Mouse (Mus musculus): ENCODE results near the gene Gm6871.
"Not testable (repeated sequence)": the region's sequence is repeated elsewhere in the genome, so short reads cannot be mapped to it uniquely, and the experiment has no call there.

Gene Gm6871

DNA sequence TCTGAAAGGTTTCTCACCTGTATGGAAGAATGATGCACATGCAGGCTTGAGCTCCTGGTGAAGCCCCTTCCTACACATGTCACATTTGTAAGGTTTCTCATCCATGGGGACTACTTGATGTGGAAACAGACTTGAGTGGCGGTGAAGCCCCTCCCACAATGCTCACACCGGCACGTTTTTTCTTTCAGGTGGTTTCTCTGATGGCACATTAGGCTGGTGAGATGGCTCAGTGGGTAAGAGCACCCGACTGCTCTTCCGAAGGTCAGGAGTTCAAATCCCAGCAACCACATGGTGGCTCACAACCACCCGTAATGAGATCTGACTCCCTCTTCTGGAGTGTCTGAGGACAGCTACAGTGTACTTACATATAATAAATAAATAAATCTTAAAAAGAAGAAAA lies at the start of gene Gm6871:
Gene Gm6871, minus strand, starts transcription at position 101 of the 400 bp plus-strand sequence.
- DNase-seq: not testable (repeated sequence)

DNA sequence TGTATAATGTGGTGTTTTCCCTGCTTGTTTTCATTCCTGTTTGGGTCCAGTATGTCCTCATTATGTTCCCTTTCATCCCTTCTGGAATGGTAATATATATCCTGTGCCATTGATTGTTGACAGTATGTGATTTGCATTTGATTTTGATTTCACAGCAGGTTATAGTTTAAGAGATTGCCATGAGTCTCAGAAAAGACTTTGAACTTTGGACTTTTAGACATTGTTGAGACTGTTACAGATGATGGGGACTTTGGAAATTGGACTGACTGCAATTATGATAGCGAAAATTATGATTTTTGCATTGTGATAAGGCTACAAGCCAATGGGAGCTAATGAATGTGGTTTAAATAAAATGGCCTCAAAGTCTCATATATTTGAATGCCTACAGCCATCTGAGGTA lies 42.8 kb upstream of the Gm6871 start:
- DNase-seq: not testable (repeated sequence)

DNA sequence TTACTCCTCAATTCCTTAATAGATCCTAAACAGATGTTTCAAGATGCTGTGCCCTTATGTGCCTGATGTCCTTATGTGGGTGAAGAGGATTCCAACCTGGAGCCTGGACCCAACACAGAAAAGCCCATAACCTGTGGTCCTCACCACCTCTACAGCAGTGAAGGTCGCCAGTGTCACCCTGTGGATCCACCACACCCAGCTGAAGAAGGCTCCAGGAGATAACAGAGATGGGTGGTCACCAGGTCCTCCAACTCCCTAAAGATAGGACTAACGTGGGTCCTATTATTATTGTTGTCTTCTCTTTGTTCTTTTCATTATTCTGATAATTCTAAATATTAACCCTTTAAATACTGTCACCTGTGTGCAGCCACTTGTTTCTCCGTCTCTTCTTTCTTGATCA lies 38.2 kb upstream of the Gm6871 start:
- DNase-seq: no peak

DNA sequence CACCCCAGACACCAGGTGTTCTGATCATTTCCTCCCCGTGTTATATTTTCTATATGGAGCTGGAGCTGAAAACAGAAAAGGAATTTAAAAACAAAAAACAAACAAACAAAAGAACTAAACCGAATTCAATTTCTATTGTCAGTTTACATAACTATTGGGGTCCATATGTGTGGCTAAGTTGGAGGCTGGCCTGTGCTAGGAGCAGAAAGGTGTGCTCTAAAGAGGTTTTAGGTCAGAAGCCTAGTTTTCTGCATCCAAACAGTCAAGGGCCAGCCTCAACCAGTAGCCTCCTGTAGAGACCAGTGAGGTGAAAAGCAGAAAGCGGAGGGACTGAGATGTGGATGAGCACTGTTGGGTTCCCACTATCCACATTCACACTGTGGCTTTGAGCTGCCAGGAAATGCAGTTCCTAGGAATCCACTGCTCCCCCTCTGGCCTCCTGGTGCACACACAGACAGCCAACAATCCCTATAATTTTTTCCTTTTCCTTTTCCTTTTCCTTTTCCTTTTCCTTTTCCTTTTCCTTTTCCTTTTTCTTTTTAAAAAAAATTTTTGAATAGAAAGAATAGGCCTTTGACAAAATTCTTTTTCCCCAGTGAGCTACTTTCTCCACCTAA lies 26.6 kb upstream of the Gm6871 start:
- DNase-seq: no peak

DNA sequence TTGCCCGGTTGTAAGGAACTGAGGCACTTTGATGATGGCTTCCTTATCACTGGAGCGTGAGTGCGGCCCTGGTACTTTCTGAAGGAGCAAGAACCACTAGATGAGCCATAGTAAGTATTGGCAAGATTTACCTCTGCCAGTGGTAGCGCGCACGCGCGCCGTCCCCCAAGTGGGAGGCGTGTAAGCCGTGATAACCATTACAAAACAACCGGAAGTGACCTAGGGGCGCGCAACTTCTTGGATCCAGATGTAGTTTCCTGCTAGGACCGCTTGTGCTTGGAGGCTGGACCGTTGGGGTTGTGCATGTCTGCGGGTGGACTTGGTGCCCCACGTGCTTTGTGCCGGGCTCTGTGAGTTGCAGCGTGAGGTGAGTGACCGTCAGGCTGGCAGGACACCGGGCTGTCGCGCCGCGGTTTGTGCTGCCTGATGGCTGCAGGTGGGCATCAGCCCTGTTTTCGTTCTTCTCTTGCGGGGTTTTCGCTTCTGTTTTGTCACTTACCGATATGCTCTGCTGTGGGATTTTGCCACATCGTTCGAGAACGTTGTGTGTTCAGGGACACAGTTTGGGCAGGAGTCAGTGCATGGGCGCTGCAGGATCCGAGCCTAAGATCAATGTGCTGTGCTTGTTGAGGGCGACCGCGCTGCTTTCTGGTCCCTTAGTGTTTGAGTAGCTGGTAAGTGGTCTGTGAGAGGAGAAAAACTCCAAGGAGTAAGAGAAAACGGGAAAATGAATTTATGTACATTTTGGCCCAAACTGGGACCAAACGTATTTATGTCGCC lies 25.8 kb upstream of the Gm6871 start, which contains the start of gene 2610021A01Rik:
Gene 2610021A01Rik, plus strand, starts transcription at position 197 of the 780 bp plus-strand sequence.
- DNase-seq: peak; percentile 96

DNA sequence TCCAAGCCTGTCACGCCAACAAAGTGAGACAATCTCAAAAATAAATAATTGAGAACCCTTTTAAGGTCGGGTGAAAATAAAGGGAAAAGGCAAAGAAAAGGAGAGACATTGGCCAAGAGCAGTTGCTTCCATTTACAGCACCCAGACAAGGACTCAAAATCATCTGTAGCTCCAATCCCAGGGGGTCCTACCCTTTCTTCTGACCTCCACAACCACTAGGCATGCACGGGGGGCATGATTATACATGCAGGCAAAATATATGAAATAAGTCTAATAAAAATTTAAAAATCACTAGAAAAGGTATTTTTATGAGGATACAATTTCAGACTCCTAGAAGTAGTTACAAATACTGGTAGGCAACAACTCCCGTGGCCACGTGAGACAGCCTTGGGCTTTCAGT lies 25.2 kb upstream of the Gm6871 start:
- no peak for DNase-seq

DNA sequence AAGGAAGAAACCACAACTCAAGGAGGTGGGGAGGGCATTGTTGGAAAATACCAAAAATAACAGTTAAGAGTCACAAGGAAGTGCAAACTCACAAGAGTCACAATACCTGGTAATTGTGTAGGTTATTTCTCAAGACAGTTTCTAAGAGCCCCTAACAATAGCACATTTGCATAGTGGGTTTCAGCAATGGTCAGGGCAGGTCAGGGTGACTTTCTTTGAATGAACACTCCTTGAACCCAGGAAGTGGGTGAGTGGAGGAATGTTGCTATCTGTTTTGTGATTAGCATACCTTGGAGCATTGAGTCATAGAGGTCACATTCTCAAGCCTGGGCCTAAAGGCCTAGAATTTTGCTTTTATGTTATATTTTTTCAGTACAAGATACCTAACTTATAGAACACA lies 14.4 kb upstream of the Gm6871 start:
- not testable (repeated sequence) for DNase-seq

DNA sequence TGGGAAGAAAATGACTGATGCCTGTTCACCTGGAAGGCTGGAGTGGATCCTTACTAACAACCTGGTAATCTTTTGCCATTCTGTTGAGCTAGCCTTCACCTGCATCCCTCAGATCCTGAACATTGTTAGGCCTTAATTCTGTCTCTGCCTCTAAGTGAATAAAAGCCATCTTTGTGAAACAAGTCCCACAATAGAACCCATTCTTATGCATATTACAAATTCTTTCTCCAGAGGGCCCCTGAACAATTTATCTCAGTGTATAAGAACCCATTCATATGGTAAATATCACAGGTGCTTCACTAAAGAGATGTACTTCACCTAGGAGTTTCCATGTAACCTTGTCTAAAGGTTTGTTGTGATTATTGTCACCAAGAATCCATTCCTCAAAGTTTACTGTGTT lies 8.6 kb upstream of the Gm6871 start:
- DNase-seq: no peak

DNA sequence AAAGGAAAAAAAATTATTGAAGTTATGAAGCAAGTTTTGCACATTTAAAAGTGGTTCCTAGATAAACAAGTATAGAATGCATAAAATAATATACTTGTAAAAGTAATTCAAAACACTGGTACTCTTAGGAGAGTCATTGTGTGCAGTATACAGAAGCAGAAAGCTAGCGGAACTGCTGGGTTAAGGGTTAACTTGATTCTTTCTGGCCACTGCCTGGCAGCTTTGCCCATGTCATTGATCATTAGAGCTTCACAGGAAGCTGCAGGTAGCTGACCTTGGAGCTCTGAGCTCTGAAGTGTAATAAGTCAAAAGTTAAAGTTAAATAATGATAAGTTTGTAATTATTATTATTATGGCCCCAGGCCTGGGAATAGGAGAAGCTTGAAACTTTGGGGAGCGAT lies 4.5 kb upstream of the Gm6871 start:
- DNase-seq: peak; percentile 27

DNA sequence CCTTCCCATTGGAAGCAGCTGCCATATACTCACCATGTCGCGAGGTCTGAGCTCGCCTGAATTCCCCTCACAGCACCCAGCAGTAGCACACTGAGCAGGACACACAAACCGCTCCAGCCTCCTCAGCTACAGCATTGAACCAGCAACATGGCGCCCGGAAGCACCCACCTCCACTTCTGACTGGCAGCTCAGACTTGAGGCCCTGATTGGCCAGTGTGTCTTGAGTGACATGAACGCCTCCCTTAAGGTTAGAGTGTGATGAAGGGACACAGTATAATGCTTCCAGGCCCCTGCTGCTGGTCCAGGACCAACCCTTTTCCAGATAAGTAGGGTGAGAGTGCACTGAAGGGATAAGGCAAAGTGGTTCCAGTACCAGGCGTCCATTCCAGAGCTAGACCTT lies 12.8 kb downstream of the Gm6871 start:
- no peak for DNase-seq

DNA sequence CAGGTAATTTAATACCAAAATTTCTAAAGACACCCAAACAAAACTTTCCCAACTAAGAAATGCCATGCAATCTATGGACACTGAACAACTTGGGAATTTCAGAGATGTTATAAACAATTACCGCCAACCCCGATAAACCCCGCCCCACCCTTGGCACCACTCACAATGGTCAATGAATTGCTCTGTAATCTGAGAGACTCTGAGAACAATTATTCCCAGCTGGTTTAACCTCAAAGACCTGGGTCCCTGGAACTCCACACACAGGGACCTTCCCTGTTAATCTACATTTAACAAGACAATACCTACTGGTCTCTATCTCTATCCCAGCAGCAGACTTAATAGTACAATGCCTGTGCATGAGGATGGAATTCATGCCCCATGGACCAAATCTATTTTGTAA lies 60.8 kb downstream of the Gm6871 start:
- DNase-seq: no peak

DNA sequence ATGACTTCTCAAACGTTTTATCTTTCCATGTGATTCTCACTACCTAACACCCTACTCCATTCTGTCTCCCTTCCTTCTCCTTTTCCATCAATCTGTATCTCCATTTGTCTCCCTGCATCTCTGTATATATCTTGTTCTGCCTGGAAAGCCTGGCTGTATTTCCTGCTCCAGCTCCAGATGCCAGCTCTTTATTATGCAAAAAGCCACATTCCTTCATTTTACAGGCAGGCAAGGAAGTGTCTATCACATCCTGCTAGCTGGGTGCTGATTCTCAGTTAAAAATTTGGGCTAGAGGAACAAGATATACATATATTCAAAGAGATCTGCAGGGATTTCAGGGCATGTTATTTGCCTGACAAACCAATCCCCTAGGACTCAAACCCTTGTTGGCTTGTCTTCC lies 61.3 kb downstream of the Gm6871 start:
- DNase-seq: no peak

DNA sequence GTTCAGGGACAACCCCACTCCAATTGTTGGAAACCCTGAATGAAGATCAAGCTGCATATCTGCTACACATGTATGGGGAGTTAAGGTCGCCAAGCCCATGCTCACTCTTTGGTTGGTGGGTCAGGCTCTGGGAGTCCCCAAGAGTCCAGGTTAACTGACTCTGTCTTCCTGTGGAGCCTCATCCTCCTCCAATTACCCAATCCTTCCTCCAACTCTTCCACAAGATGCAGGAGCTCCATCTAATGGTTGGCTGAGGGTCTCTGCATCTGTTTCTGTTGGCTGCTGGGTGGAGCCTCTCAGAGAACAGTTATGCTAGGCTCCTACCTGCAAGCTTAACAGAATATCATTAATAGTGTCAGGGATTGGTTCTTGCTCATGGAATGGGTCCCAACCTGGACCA lies 71.1 kb downstream of the Gm6871 start:
- no peak for DNase-seq

DNA sequence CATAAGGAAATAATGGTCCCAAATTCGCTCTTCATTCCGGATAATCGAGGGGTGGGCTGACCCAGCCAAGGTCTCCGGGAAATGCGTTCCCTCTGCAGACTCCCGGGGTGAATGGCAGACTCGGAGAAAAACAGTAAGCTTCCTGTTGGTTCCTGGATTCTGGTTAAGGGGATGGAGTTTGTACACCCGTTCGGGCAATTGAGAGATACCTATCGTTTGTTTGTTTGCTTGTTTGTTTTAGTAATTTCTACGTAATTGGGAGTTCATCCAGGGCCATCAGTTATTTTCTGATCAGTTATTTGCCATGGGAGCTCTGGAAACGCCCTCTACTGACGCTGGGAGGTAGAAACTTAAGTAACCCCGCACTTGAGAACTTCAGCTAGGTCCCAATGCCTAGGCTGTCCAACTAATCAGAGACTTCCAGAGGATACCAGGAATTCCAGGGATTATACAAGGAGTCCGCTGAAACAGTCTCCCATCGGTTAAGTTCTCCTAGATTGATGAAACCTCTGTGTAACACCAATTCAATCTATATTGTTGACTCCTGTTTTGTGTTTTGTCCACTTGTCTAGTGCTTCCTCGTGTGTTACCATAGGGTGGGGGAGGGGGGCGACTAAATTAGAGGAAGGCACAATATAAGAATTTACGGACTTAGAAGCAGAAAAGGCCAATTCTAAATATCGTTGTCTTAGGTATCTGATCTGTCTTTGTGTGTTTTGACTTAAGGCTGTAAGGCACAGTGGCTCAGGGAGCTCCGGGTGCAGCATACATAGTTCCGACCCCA lies 73.1 kb downstream of the Gm6871 start:
- peak; percentile 82 for DNase-seq

DNA sequence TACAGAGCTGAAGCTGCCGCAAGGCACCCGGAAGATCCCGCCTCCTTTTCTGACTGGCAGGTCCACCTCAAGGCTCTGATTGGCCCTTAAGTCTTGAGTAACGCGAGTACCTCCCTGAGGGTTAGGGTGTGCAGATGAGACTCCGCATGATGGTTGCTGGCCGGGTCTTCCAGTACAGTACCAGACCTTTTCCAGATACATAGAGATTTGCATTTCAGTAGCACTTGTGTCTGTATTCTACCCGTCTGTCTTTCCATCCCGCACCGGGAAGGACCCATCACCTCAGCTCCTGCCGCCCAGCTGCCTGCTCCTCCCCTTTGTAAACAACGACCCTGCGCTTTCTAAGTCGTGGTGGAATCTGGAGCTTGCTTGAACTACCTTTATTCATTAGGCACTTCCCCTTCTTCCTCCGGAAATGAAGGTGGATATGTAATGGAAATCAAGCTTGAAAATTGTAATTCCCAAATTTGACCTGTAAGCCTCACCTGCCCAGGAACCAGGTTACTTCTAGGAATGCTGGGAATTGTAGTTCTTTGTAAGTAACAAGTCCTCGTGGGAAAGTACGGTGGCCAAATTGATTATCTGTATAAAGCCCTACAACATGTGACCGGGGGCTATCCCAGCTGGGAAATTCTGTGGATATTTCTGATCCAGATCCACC lies 73.9 kb downstream of the Gm6871 start, which contains the start of the genes Gm20449 and AW146154:
Gene Gm20449, minus strand, starts transcription at position 29 of the 661 bp plus-strand sequence.
Gene AW146154, minus strand, starts transcription at position 502 of the 661 bp plus-strand sequence.
- DNase-seq: peak; percentile 99

DNA sequence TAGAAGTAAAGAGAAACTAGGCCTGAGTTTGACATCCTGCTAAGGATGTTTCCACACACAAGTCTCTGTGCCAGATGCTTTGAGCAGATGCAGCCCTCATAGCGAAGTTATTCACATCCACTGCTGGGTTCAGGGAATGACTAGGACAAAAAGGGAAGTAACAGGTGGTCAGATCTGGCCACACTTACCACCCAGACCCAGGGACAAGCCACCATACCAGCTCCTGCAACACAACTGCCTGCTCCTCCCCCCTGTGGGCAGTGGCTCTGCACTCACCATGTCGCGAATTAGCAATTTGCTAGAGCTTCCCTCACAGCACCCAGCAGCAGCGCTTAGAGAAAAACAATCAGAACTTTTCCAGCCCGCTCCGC lies 74.5 kb downstream of the Gm6871 start:
- not testable (repeated sequence) for DNase-seq

DNA sequence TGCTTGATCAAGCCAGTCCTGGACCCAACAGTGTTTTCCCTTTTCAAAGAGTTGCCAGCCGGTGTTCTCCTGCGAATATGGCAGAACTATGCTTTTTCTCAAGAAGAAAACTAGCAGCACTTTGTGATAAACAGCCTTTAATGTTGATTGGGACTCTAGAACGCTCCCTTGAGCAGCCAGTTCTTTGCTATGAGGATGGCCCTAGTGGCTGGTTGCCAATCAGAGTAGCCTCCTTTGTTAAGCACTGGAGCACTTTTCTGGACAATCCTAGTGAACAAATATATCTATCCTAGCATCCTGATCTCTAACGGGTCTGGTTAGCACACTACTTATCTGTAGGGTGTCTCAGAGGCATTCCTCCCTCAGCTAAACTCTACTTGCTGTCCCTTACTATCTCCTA lies 75.0 kb downstream of the Gm6871 start:
- peak; percentile 14 for DNase-seq

DNA sequence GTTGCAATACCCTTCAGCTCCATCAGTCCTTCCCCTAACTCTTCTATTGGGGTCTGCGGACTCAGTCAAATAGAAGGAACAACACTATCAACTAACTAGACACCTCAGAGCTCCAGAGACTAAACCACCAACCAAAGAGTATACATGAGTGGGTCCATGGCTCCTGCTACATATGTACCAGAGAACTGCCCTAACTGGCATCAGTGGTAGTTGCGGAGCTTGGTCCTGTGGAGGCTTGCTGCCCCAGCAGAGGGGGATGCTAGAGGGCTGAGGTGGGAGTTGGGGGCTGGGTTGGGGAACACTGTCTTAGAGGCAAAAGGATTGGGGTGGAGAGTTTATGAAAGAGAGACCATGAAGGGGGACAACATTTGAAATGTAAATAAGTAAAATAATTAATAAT lies 75.6 kb downstream of the Gm6871 start:
- DNase-seq: peak; percentile 11

All from kidney, adult 11 months (tissue).